Mouse (Mus musculus): Measurements from ENCODE around the gene Vmn2r80.
"Not testable (repeated sequence)": the region's sequence is repeated elsewhere in the genome, so short reads cannot be mapped to it uniquely, and the experiment has no call there.

DNA sequence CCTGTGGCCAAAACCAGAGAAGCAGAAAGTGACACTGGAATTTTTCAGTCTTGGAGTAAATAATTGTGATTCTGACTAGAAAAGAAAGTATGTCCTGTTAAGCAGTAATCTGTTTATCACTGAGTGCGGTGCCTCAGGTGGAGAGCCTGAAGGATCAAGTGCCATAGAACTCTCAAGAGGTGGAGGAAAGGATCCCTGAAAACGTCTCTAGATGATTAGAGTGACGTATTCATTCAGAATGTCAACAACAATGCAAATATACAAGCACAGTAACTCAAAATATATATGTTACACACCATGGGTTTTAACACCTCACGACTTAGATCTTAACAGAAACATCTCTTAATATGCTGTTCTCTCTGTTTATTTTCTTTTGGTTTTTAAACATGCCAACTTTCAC is at the start of gene Vmn2r80:
- TF ChIP-seq CTCF (IDR thresholded peaks at IDR 0.05; ENCODE audit: control insufficient read depth, insufficient read depth, insufficient read length); USF1 (IDR thresholded peaks at IDR 0.05; ENCODE audit: low read depth); MYOD1 (IDR thresholded peaks at IDR 0.05; ENCODE audit: control insufficient read depth, insufficient read length, low read depth); MYOG (IDR thresholded peaks at IDR 0.05; ENCODE audit: control insufficient read depth, extremely low read depth, insufficient read length); CEBPB (IDR thresholded peaks at IDR 0.05; ENCODE audit: low read depth); MAX (IDR thresholded peaks at IDR 0.05): not testable (repeated sequence)
